Mouse (Mus musculus): ENCODE measurements around the gene Flrt1. TPM values are rescaled to one million over a fixed set of nuclear protein-coding genes. Genes with fewer than 3 reads are reported as not detected.
"Not testable (repeated sequence)": the region's sequence is repeated elsewhere in the genome, so short reads cannot be mapped to it uniquely, and the experiment has no call there.

Flrt1 gene
- total and polyA plus RNA-seq, 3 experiments: not detected

- TF ChIP-seq MXI1 (IDR thresholded peaks at IDR 0.05; ENCODE audit: low read depth, low read length) (no peak), KAT2A (IDR thresholded peaks at IDR 0.05; ENCODE audit: insufficient replicate concordance, low read length) (no peak)
Measured at GRCm38 (mm10) chr19:7078271-7078670, 27.3 kb downstream of the Flrt1 start (continued).

- DNase-seq (ENCODE audit: extremely low read depth): no peak
- TF ChIP-seq NELFE (IDR thresholded peaks at IDR 0.05; ENCODE audit: low read depth, low read length) (no peak), PAX5 (IDR thresholded peaks at IDR 0.05; ENCODE audit: low read length) (no peak), MAFK (IDR thresholded peaks at IDR 0.05; ENCODE audit: insufficient replicate concordance, low read length) (no peak)
- no peaks in the 10 kb centered on the region for H3K36me3 ChIP-seq (replicated peaks in 1 of 2; ENCODE audit: control insufficient read depth in 1 of 2, insufficient read depth in 1 of 2, low read length in 1 of 2)
- peaks cover 76% of the 10 kb centered on the region for H3K27me3 ChIP-seq (replicated peaks)
- H3K4me1 ChIP-seq (ENCODE audit: control insufficient read depth in 1 of 2, insufficient read depth in 2 of 2): peaks cover 0 to 3% of the 10 kb centered on the region in 2 experiments; a peak in 2 of 4 replicates
- no peaks in the 10 kb centered on the region for H3K9me3 ChIP-seq (replicated peaks; ENCODE audit: low read length)
- in situ Hi-C loops (cut with MboI; ENCODE audit: low pct_ligation_motif_present, low pct_unique_long_range_greater_than_20kb, low sequenced_read_pairs) (no loop called here), dilution Hi-C loops (cut with MboI; ENCODE audit: extremely low pct_ligation_motif_present, extremely low pct_unique_long_range_greater_than_20kb, low sequenced_read_pairs) (no loop called here)
- H3K4me3 ChIP-seq (replicated peaks in 1 of 3; ENCODE audit: low read depth in 2 of 3, low read length in 2 of 3, poor library complexity in 1 of 3): no peak overlapping the region
- H3K4me2 ChIP-seq (ENCODE audit: insufficient read depth, low read depth, poor library complexity, severe bottlenecking): no peak overlapping the region
- H3K79me2 ChIP-seq (replicated peaks; ENCODE audit: control insufficient read depth, extremely low read depth, insufficient read depth, poor library complexity, severe bottlenecking): no peaks in the 10 kb centered on the region
- H3K9ac ChIP-seq (ENCODE audit: insufficient read depth, low read depth): no peak overlapping the region
- H3K27ac ChIP-seq (ENCODE audit: insufficient read depth, low read depth): no peak overlapping the region
Measured at GRCm38 (mm10) chr19:7077666-7078065, 27.9 kb downstream of the Flrt1 start.

GRCm38 (mm10) chr19:7075336-7075735 is 30.2 kb downstream of the Flrt1 start:
- H3K9me3 ChIP-seq (replicated peaks; ENCODE audit: low read length); H3K36me3 ChIP-seq (replicated peaks in 1 of 2; ENCODE audit: control insufficient read depth in 1 of 2, insufficient read depth in 1 of 2, low read length in 1 of 2); H3K27ac ChIP-seq (ENCODE audit: insufficient read depth, low read depth); H3K4me1 ChIP-seq (ENCODE audit: control insufficient read depth in 1 of 2, insufficient read depth in 2 of 2); H3K4me3 ChIP-seq (replicated peaks in 1 of 3; ENCODE audit: low read depth in 2 of 3, low read length in 2 of 3, poor library complexity in 1 of 3); DNase-seq (ENCODE audit: extremely low read depth); H3K4me2 ChIP-seq (ENCODE audit: insufficient read depth, low read depth, poor library complexity, severe bottlenecking); H3K79me2 ChIP-seq (replicated peaks; ENCODE audit: control insufficient read depth, extremely low read depth, insufficient read depth, poor library complexity, severe bottlenecking); dilution Hi-C loops (cut with MboI; ENCODE audit: extremely low pct_ligation_motif_present, extremely low pct_unique_long_range_greater_than_20kb, low sequenced_read_pairs); in situ Hi-C loops (cut with MboI; ENCODE audit: low pct_ligation_motif_present, low pct_unique_long_range_greater_than_20kb, low sequenced_read_pairs); H3K9ac ChIP-seq (ENCODE audit: insufficient read depth, low read depth): not testable (repeated sequence)
- H3K27me3 ChIP-seq (replicated peaks): peaks cover 77% of the 10 kb centered on the region

- 0 out of 4 replicates have a peak, but pooled peaks cover 0 to 2% of the 10 kb centered on the region in 2 experiments for H3K4me1 ChIP-seq (ENCODE audit: control insufficient read depth in 1 of 2, insufficient read depth in 2 of 2)
- H3K4me2 ChIP-seq (ENCODE audit: insufficient read depth, low read depth, poor library complexity, severe bottlenecking): no peak overlapping the region
- H3K27me3 ChIP-seq (replicated peaks): peaks cover 73% of the 10 kb centered on the region
- in situ Hi-C loops (cut with MboI; ENCODE audit: low pct_ligation_motif_present, low pct_unique_long_range_greater_than_20kb, low sequenced_read_pairs): loop anchor here (25.0 kb wide), 1 partner anchor 338 kb away; the partner anchor contains the start of gene 2700081O15Rik
- dilution Hi-C loops (cut with MboI; ENCODE audit: extremely low pct_ligation_motif_present, extremely low pct_unique_long_range_greater_than_20kb, low sequenced_read_pairs): no loop called here
- no peak overlapping the region for H3K27ac ChIP-seq (ENCODE audit: insufficient read depth, low read depth)
- no peaks in the 10 kb centered on the region for H3K79me2 ChIP-seq (replicated peaks; ENCODE audit: control insufficient read depth, extremely low read depth, insufficient read depth, poor library complexity, severe bottlenecking)
- TF ChIP-seq GABPA (IDR thresholded peaks at IDR 0.05; ENCODE audit: insufficient replicate concordance, low read depth, low read length): no peak
- no peak for TF ChIP-seq MAZ (IDR thresholded peaks at IDR 0.05; ENCODE audit: low read depth, low read length)
- TF ChIP-seq UBTF (IDR thresholded peaks at IDR 0.05; ENCODE audit: low read depth, low read length): no peak
- TF ChIP-seq CTCF (conservative IDR thresholded peaks at IDR 0.05 in 1 of 2, IDR thresholded peaks at IDR 0.05 in 1 of 2; ENCODE audit: low read depth in 2 of 2, low read length in 2 of 2): no peak
- no peak for TF ChIP-seq JUN (IDR thresholded peaks at IDR 0.05; ENCODE audit: insufficient read depth, low read depth, low read length)
- TF ChIP-seq SIN3A (IDR thresholded peaks at IDR 0.05; ENCODE audit: low read length): no peak
- no peak for TF ChIP-seq PAX5 (IDR thresholded peaks at IDR 0.05; ENCODE audit: low read length)
- no peak for TF ChIP-seq MYC (IDR thresholded peaks at IDR 0.05; ENCODE audit: low read depth, low read length)
- no peak for TF ChIP-seq RAD21 (IDR thresholded peaks at IDR 0.05; ENCODE audit: low read depth, low read length)
- TF ChIP-seq ZNF384 (IDR thresholded peaks at IDR 0.05; ENCODE audit: low read depth, low read length): no peak
- TF ChIP-seq TCF12 (IDR thresholded peaks at IDR 0.05; ENCODE audit: low read depth, low read length): no peak
- TF ChIP-seq TBP (conservative IDR thresholded peaks at IDR 0.05; ENCODE audit: low read depth, low read length): no peak
- no peak for TF ChIP-seq RCOR1 (conservative IDR thresholded peaks at IDR 0.05; ENCODE audit: low read depth, low read length)
- TF ChIP-seq ELF1 (IDR thresholded peaks at IDR 0.05; ENCODE audit: low read depth, low read length): no peak
- no peak for TF ChIP-seq JUND (conservative IDR thresholded peaks at IDR 0.05; ENCODE audit: low read depth, low read length)
- no peak for TF ChIP-seq SMC3 (IDR thresholded peaks at IDR 0.05; ENCODE audit: low read depth, low read length)
- no peak for TF ChIP-seq KAT2A (IDR thresholded peaks at IDR 0.05; ENCODE audit: insufficient replicate concordance, low read length)
- H3K9me3 ChIP-seq (replicated peaks; ENCODE audit: low read length): no peaks in the 10 kb centered on the region
- no peak for DNase-seq (ENCODE audit: extremely low read depth)
- no peaks in the 10 kb centered on the region for H3K36me3 ChIP-seq (replicated peaks in 1 of 2; ENCODE audit: control insufficient read depth in 1 of 2, insufficient read depth in 1 of 2, low read length in 1 of 2)
- H3K4me3 ChIP-seq (replicated peaks in 1 of 3; ENCODE audit: low read depth in 2 of 3, low read length in 2 of 3, poor library complexity in 1 of 3): no peak overlapping the region
- no peak overlapping the region for H3K9ac ChIP-seq (ENCODE audit: insufficient read depth, low read depth)
Measured at GRCm38 (mm10) chr19:7073997-7074781, 31.3 kb downstream of the Flrt1 start.

Measured in CH12.LX (cell line).